Mouse (Mus musculus) naive thymus-derived CD4-positive, alpha-beta T cell, adult 2 months (primary cell): ENCODE data around the gene H2al1b.

Experiments used
- DNase-seq: peaks from one replicate; pipeline ENCODE4 v3.0.0-alpha.2; 2011; ENCODE audit warnings: low read depth

Gene H2al1b

DNA sequence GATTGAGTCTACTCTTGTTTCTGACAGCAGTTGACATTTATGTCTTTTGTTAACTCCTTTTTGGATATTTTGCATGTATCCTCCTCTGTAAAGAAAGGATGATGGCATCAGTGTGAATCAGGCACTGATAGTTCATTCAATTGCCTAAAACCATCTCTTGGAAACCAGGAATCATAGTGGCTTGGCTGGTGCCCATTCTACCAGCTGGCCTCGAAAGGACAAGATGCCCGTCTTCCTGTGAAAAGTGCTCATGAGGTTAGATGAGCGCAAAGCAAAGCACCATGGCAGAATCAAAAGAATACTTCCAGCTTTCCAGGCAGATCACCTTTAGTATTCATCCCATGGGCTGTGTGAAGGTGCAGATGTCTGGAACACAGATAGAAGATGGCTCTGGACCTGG, 44.5 kb downstream of the H2al1b start:
- no peak for DNase-seq
